Mouse (Mus musculus) layer of hippocampus, adult 18-20 months (tissue): ENCODE measurements around the gene Celsr3. TPM values are rescaled to one million over a fixed set of nuclear protein-coding genes. Genes with fewer than 3 reads are reported as not detected.

ENCODE experiments used
- DNase-seq, 2 experiments: peaks; one replicate each; pipeline ENCODE4 v3.0.0; 2022; ENCODE audit warnings: low spot score in 2 of 2
- long read RNA-seq: library from polyadenylated mRNA; stranded (forward); transcript quantifications from one replicate; pipeline ENCODE4 v2.0.0, GENCODE M21; 2021
- total RNA-seq, 2 experiments: library from RNA; stranded (reverse); gene quantifications; 2 replicates each; pipeline ENCODE4 v1.2.3; 2021

Celsr3 gene
- 10 to 100 TPM; 54.6 to 58.6 TPM for total RNA-seq
- long read RNA-seq, partial matches to known transcripts, result 22 of 47 reads
- long read RNA-seq, other reads (novel, unspliced or antisense), result 25 of 47 reads

- peak; percentile 90 to 94 for DNase-seq
Observed at GRCm38 (mm10) chr9:108825820-108826699, at the start of gene Celsr3. Gene Celsr3 (plus strand): TSS chr9:108826320.

GRCm38 (mm10) chr9:108776614-108777013, 49.5 kb upstream of the Celsr3 start:
- no peak for DNase-seq

- DNase-seq, result no peak
Observed at GRCm38 (mm10) chr9:108777276-108777675, 48.8 kb upstream of the Celsr3 start.

GRCm38 (mm10) chr9:108780959-108781358, 45.2 kb upstream of the Celsr3 start:
- no peak for DNase-seq

GRCm38 (mm10) chr9:108781891-108782290, 44.2 kb upstream of the Celsr3 start:
- DNase-seq, result no peak

GRCm38 (mm10) chr9:108782836-108783547, 43.1 kb upstream of the Celsr3 start:
- DNase-seq, result no peak

- peak; percentile 97 for DNase-seq
Observed at GRCm38 (mm10) chr9:108783548-108784463, 42.3 kb upstream of the Celsr3 start, which contains the start of gene Ip6k2. Gene Ip6k2 (plus strand): TSS chr9:108783796.

GRCm38 (mm10) chr9:108785416-108785815, 40.7 kb upstream of the Celsr3 start:
- DNase-seq, result no peak

GRCm38 (mm10) chr9:108786494-108786893, 39.6 kb upstream of the Celsr3 start:
- no peak for DNase-seq

GRCm38 (mm10) chr9:108787080-108787479, 39.0 kb upstream of the Celsr3 start:
- no peak for DNase-seq

- DNase-seq, result no peak
Observed at GRCm38 (mm10) chr9:108788713-108789112, 37.4 kb upstream of the Celsr3 start.

- DNase-seq, result no peak
Observed at GRCm38 (mm10) chr9:108792307-108792706, 33.8 kb upstream of the Celsr3 start.

- DNase-seq, result no peak
Observed at GRCm38 (mm10) chr9:108792730-108793129, 33.4 kb upstream of the Celsr3 start.

- DNase-seq, result no peak
Observed at GRCm38 (mm10) chr9:108795281-108795680, 30.8 kb upstream of the Celsr3 start.

GRCm38 (mm10) chr9:108795762-108796161, 30.4 kb upstream of the Celsr3 start:
- peak in 1 of 2 experiments; percentile 70 for DNase-seq

- peak; percentile 57 to 86 for DNase-seq
Observed at GRCm38 (mm10) chr9:108796351-108796981, 29.7 kb upstream of the Celsr3 start.

- peak in 1 of 2 experiments; percentile 72 for DNase-seq
Observed at GRCm38 (mm10) chr9:108797477-108797876, 28.6 kb upstream of the Celsr3 start.

- DNase-seq, result no peak
Observed at GRCm38 (mm10) chr9:108798508-108799075, 27.5 kb upstream of the Celsr3 start.

- peak in 1 of 2 experiments; percentile 34 for DNase-seq
Observed at GRCm38 (mm10) chr9:108799564-108799963, 26.6 kb upstream of the Celsr3 start.

GRCm38 (mm10) chr9:108805768-108806167, 20.4 kb upstream of the Celsr3 start:
- no peak for DNase-seq
